10 mouse cellular contexts compared by ENCODE assay signal in genomic region chr8:88417307-88418095, GRCm38 (mm10). TPM values are rescaled to one million over a fixed set of nuclear protein-coding genes. Genes with fewer than 3 reads are reported as not detected.
A peak's percentile ranks its signal among the peaks of the same experiment; 100 is the strongest.
DNase-seq lines count a peak whose midpoint lies in the region; ATAC-seq lines count a peak whose summit lies in the region.
"Had no signal": no experiment of that assay in that cellular context is flagged by ENCODE, and none has a peak within 500 bp of the region (broad histone marks: within the 10 kb centered on the region; RNA-seq: fewer than 3 reads in every experiment).

No protein-coding gene starts in this region.

- no peak overlapping the region for H3K9ac ChIP-seq in hindbrain, embryonic 14.5 days
- H3K9ac ChIP-seq in hindbrain, embryonic 12.5 days, result no peak overlapping the region
- H3K9ac ChIP-seq: heart, embryonic 15.5 days had no signal

- no peak overlapping the region for H3K27ac ChIP-seq in hindbrain, embryonic 14.5 days
- H3K27ac ChIP-seq in hindbrain, embryonic 12.5 days, result no peak overlapping the region
- H3K27ac ChIP-seq: heart, embryonic 15.5 days had no signal

- H3K4me2 ChIP-seq in hindbrain, embryonic 14.5 days (replicated peaks), result no peak overlapping the region
- H3K4me2 ChIP-seq in hindbrain, embryonic 12.5 days (replicated peaks), result no peak overlapping the region
- H3K4me2 ChIP-seq: heart, embryonic 15.5 days had no signal

- no peaks in the 10 kb centered on the region for H3K36me3 ChIP-seq in hindbrain, embryonic 14.5 days (replicated peaks; ENCODE audit: control insufficient read depth, insufficient read depth)
- H3K36me3 ChIP-seq in hindbrain, embryonic 12.5 days, result no peaks in the 10 kb centered on the region
- H3K36me3 ChIP-seq: heart, embryonic 15.5 days had no signal

- peak; percentile 65; the same call in 1 of the 2 replicates for ATAC-seq in hindbrain, embryonic 14.5 days (ENCODE audit: low FRiP score)
- ATAC-seq in hindbrain, embryonic 12.5 days (ENCODE audit: low FRiP score), result no peak

- H3K4me1 ChIP-seq in hindbrain, embryonic 14.5 days (replicated peaks; ENCODE audit: control insufficient read depth, insufficient read depth, low read length), result no peaks in the 10 kb centered on the region
- peaks cover 8% of the 10 kb centered on the region for H3K4me1 ChIP-seq in hindbrain, embryonic 12.5 days
- H3K4me1 ChIP-seq: heart, embryonic 15.5 days; megakaryocyte, embryonic 14.5 days had no signal

- WGBS in hindbrain, embryonic 14.5 days, result 34% methylated on average over 13 of the region's 13 CpGs
- 35% methylated on average over 13 of the region's 13 CpGs for WGBS in hindbrain, embryonic 12.5 days

- no peak overlapping the region for H3K4me3 ChIP-seq in hindbrain, embryonic 14.5 days (replicated peaks; ENCODE audit: low read length)
- H3K4me3 ChIP-seq in hindbrain, embryonic 12.5 days, result no peak overlapping the region
- H3K4me3 ChIP-seq: heart, embryonic 15.5 days; megakaryocyte, embryonic 14.5 days had no signal

- no peaks in the 10 kb centered on the region for H3K9me3 ChIP-seq in hindbrain, embryonic 14.5 days (ENCODE audit: control insufficient read depth, low read length)
- no peaks in the 10 kb centered on the region for H3K9me3 ChIP-seq in hindbrain, embryonic 12.5 days (replicated peaks)
- H3K9me3 ChIP-seq: heart, embryonic 15.5 days had no signal

- no peaks in the 10 kb centered on the region for H3K27me3 ChIP-seq in hindbrain, embryonic 14.5 days (ENCODE audit: control insufficient read depth, insufficient read depth, low read length)
- no peaks in the 10 kb centered on the region for H3K27me3 ChIP-seq in hindbrain, embryonic 12.5 days
- H3K27me3 ChIP-seq: heart, embryonic 15.5 days had no signal

- DNase-seq in hindbrain, embryonic 14.5 days (ENCODE audit: low spot score), result no peak
- peak; percentile 47 to 60 for DNase-seq in cerebellum, postnatal 25 days
- DNase-seq in layer of hippocampus, adult 9-11 months, result peak; percentile 90
- peak; percentile 82 for DNase-seq in right cerebral cortex, adult 18-20 months
- no peak for DNase-seq in thymus, postnatal 4 days
- DNase-seq in kidney, postnatal 14 days, result no peak
- DNase-seq in urinary bladder, postnatal 36 days (ENCODE audit: low spot score in 2 of 2), result no peak

RNA-seq across cellular contexts. Expression of gene Brd7, which starts 55.5 kb away (rescaled TPM):
- polyA plus RNA-seq in hindbrain, embryonic 14.5 days (2014; fragmentation: Nextera tagmentation; extraction: Ambion mirVana), result 55.7 and 63.9 TPM in 2 replicates
- 92.0 and 99.1 TPM in 2 replicates for polyA plus RNA-seq in hindbrain, embryonic 12.5 days (2016; fragmentation: Nextera tagmentation; extraction: Ambion mirVana)

Comparison
In these comparisons a context has a peak if more than half of its experiments do, and no peak if none do; other contexts are left out.
1. DNase-seq: peak in cerebellum, postnatal 25 days (2 of 2), layer of hippocampus, adult 9-11 months (single experiment) and right cerebral cortex, adult 18-20 months (single experiment); none in hindbrain, embryonic 14.5 days (single experiment), thymus, postnatal 4 days (single experiment), kidney, postnatal 14 days (single experiment) and urinary bladder, postnatal 36 days (0 of 2).